Mouse (Mus musculus) right cerebral cortex, adult 18-20 months (tissue): ENCODE results near the gene Lypla2.
A peak's percentile ranks its signal among the peaks of the same experiment; 100 is the strongest.
"Not testable (repeated sequence)": the region's sequence is repeated elsewhere in the genome, so short reads cannot be mapped to it uniquely, and the experiment has no call there.

ENCODE experiments used
- DNase-seq: peaks from one replicate; pipeline ENCODE4 v3.0.0; 2022; ENCODE audit warnings: mixed read lengths

Gene Lypla2

DNA sequence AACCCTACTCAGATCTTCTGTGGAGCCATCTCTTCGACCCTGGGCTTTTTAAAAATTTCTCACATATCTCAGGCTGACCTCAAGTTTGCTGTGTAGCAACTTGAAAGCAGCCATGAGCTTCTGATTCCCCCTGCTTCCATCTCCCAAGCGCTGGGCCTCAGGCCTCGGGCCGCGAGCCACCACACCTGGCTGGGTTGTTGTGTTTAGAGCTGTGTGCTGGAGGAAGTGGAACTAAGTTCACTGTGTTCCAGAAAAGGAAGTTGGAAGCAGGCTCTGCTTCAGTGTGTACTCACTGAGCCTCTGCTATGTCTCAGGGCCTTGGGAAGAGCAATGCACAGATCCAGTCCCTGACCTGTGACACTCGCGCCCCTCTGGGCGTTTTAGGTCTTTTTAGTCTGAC is 24.3 kb downstream of the Lypla2 start:
- no peak for DNase-seq

DNA sequence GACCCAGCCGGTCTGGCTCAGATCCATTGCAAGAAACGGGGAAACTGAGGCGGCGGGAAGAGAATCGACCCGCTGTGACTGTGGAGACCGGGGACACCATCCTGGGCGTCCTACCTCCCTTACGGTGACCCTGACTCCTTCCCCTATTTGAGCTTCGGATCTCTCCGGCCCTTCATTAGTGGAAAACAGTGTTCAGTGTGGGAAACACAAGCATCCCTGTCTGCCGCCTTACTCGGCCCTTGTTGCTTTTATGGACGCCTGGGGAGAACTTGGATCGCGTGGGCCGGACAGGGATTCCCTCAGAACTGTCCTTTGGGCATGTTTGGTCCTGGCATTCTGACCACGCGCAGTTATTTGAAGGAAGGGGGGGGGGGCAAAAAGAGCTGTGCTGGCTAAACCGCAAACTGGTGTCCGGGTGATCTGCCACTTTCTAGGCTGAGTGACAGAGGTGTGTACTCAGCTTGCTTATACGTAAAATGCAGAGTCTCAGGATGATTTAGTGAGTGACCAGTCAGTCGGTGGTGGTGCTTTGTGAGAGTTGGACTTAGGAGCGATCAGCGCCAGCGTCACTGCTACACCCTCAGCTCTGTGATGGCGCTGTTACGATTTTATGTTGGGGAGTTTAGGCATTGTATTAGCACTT is 25.6 kb downstream of the Lypla2 start:
- DNase-seq: peak; percentile 38

DNA sequence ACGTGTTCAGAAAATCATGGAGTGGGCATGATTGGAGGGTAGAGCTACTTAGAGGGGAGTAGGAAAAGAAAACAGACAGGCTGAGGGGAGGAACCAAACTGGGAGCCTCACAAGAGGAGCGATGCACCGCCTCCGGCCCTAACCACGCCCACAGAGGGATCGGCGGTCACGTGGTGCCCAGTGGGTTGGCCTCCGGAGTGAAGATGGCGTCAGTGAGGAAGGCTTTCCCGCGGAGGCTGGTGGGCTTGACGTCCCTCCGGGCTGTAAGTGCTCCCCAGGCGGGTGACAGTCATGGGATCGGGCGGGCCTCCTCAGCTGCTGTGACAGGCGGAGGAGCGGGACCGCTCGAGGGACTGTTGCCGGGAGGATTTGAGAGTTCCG is 26.2 kb downstream of the Lypla2 start, which contains the start of gene Hmgcl:
Gene Hmgcl, plus strand, starts transcription at position 171 of the 381 bp plus-strand sequence.
- peak; percentile 96 for DNase-seq

DNA sequence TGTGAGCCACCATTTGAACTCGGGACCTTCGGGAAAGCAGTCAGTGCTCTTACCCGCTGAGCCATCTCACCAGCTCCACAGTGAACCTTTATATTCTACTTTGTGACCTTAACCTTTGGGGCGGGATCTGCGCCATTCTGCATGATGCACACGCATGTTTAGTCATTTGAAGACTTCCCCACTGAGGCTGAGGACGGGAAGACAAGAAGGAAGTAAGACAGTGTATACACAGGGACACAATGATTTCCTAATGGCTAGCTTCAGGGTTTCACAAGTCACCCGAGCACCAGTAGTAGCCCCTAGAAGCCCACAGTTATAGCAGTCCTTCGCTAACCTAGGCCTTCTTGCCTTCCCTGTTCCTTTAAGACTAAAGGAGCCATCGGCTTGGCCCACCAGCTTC is 26.7 kb downstream of the Lypla2 start:
- no peak for DNase-seq

DNA sequence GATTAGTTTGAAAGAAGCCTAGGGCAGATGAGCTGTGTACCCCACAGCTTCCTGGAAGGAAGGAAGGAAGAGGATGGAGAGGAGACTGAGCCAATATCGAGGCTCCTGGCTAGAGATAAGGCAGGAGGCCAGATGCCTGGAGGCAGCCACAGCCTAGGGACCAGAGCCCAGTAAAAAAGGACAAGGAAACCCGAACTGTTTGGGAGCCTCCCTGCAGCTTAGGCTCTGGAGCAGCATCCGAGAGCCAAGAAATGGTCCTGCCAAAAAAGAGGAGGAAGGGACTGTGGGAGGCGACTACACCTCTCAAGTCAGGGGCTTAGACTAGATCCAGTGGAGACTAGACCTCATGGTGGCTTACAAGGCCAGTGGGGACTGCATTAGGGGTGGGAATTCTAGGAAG is 29.0 kb downstream of the Lypla2 start:
- no peak for DNase-seq

DNA sequence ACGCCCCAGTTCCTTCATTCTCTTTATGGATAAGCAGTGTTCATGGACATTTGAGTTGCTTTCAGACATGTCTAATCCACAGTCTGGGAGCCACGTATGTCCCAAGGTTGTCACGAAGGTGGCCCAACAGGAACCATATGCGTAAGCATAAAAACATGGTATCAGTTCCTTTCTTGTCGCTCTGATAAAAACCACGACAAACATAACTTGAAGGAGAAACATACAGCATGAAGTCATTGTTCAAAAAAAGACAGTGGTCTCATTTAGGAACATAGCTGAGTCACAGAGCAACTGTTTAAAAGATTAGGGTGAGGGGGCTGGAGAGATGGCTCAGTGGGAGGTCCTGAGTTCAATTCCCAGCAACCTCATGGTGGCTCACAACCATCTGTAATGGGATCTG is 30.2 kb downstream of the Lypla2 start:
- no peak for DNase-seq

DNA sequence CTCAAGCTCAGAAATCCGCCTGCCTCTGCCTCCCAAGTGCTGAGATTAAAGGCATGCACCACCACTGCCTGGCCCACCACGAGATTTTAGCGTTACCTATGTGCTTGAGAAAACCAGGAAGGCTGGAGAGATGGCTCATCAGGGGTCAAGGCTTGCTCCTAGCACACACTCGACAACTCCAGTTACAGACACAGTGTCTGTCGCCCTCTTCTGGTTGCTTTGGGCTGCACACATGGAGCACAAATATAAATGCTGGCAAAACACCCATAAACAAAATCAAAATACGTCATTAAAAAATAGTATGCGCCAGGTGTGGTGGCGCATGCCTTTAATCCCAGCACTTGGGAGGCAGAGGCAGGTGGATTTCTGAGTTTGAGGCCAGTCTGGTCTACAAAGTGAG is 31.4 kb downstream of the Lypla2 start:
- not testable (repeated sequence) for DNase-seq

DNA sequence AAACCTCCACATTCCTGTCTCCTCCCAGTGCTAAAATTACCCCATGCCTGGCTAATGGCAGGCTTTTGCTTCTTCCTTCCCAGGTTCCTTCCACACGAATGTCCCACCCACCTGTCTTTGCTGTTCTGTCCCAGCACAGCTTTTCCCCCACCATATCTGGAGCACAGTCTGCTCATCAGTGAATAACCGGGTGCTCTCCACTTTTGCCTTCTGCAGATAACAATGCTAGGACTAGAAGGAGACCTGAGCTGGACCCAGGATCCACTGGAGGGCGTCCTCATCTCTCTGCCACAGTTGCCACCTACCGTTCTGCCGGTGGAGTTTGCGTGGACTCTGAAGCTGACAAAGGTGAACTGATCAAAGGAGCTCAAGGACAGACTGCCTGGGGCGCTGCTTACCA is 33.6 kb downstream of the Lypla2 start:
- DNase-seq: no peak

DNA sequence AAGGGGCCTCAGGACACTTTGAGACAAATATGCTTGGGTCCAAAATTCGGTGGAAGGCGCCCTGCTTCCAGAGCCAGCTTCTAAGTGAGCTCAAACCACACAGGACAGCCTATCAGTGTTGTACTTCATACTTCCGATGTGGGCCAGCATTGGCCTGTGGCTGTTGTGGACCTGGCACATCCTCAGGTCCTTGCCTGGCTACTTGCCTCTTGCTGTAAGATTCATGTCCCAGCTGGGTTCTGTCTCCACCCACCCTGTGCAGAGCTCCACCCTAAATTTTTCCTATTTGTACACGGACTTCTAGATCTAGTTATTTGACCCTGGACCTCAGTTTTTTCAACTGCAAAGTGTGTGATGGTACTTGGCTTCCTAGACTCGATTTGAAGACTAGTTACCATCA is 36.9 kb downstream of the Lypla2 start:
- no peak for DNase-seq

DNA sequence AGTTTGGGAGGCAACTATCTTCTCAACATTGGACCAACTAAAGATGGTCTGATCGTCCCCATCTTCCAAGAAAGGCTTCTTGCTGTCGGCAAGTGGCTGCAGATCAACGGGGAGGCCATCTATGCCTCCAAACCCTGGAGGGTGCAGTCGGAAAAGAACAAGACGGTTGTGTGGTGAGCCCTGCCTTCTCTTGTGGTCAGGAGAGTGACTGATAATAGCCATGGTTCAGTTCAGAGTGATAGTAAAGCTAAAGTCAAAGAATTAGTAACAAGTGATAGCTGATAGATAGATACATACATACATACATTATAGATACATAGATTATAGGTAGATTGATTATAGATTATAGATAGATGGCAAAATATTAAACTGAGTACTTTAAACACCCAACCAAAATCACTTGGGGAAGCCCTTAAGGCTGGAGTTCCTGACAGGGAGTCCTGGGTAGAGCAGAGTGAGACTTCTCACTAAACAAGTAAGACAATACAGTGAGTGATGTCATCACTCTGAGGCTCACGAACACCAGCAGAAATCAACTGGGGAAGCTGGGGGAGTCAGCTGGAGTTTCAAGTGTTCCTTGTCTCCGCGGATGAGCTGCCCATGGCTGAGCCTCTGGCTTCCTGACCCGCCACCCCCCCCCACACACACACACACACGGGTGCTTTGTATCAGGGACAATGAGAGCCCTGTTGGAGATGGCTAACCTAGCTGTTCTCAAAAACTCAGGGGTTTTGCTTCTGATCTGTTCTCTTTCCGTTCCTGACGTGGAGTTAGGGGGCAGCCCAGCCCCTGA is 37.5 kb downstream of the Lypla2 start:
- no peak for DNase-seq

DNA sequence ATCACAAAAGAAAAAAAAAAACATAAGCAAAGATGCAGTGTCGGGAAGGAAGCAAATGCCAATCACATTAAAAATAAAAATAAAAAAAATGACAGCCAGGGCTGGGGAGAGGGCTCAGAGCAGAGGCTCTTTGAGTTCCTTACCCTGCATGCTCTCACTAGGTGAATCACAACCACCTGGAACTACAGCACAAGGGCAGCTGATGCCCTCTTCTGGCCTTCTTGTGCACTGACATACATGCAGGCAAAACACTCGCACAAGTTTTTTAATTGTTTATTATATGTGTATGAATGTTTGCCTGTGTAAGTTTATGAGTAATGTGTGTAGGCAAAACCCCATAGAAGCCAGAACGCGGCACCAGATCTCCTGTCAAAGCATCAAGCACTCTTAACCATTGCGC is 40.6 kb downstream of the Lypla2 start:
- no peak for DNase-seq

DNA sequence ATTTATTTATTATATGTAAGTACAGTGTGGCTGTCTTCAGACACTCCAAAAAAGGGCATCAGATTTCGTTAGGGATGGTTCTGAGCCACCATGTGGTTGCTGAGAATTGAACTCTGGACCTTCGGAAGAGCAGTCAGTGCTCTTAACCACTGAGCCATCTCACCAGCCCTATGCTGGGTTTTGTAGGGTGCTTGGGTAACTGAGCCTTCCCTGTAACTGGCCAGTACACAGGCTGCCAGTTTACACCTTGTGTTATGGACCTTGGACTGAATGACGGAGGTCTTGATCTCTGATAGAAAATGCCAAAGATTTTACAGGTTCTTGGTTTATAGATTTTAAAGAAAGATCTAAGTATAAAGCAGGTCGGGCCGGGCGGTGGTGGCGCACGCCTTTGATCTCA is 42.2 kb downstream of the Lypla2 start:
- no peak for DNase-seq

DNA sequence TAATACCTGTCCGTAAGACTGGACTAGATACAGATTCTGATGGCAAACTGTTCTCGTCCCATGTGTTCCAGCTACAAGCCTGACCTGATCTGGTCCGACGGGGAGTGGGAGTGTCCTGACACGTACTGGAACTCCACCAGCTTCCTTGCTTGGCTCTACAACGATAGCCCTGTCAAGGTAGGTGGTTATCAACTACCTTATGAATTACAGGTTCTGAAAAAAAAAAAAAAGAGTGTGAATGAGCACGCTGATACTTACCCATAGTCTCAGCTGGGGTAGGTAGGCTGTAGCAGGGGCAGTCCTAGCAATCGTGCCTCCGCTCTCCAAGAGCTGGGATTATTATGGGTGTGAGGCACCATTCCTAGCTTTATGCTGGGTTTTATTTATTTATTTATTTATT is 42.6 kb downstream of the Lypla2 start:
- no peak for DNase-seq

DNA sequence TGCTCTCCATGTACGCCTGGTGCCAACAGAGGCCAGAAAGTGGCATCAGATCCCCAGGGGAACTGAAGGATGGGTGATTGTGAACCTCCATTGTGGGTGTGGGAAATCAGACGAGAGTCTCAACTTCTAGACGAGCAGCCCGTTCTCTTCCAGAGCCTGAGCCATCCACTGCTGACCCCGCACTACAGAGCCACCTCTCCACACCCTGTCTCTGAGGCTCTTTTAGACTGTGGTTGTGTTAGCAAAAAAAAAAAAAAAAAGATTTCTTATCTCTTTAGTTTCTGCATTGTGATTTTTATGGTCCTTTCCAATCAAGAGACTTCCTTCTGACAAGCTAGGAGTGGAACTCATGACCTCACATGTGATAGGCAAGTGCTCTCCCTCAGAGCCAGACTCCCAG is 43.0 kb downstream of the Lypla2 start:
- no peak for DNase-seq

DNA sequence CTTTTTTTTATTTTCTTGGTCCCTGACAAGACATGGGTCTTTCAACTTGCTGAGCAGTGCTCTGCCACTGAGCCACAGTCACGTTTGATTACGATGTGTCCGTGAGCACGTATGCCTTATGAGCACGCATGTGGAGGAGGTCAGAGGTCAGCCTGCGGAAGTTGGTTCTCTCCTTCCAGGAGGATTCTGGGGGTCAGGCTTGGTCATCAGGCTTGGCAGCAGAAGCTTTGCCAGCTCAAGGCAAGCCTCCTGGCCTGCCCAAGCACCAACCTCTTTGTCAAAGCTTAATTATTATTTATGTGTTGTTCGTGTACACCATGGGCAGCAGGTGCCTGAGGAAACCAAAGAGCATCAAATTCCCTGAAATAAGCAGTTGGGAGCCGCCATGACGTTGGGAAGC is 44.0 kb downstream of the Lypla2 start:
- DNase-seq: no peak

DNA sequence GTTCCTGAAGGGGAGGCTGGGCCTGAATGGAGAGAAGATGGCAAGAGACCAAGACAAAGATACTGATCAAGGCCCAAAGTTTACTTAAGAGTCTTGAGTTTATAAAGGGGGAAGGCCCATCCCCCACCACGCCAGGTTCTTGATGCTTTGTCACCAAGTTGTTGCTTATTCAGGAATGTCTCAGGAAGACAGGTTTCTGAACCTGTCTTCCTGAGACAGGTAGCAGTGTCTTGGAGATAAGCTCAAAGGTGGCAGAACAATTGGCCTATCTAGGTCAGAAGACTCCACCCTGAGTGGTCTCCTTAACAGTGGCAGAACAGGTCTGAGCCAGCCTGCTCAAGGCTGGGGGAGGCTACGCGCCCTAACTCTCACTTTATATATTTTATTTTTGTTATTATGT is 45.6 kb downstream of the Lypla2 start:
- no peak for DNase-seq

DNA sequence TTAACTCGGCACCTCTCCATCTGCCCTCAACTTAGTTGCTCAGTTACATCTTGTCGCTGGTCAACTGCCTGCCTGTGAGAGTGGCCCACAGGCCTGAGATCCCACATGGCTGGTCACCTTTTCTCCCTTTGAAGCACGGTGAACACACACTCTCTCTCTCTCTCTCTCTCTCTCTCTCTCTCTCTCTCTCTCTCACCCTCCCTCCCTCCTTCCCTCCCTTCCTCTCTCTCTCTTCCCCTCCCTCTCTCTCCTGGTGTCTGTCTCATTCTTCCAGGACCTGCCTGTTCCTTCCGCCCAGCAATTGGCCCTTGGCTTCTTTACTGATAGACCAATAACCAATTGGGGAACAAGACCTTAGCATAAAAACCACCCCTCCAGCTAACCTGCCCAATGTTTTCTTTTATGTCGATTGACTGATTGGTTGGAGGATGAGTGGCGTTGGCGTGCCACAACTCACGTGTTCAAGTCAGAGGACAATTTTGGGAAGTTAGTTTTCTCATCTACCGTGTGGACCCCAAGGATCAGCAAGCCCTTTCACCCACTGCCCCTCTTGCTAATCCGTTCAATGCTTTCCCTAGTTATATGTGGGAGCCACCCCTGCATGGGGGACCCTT is 46.1 kb downstream of the Lypla2 start:
- no peak for DNase-seq

DNA sequence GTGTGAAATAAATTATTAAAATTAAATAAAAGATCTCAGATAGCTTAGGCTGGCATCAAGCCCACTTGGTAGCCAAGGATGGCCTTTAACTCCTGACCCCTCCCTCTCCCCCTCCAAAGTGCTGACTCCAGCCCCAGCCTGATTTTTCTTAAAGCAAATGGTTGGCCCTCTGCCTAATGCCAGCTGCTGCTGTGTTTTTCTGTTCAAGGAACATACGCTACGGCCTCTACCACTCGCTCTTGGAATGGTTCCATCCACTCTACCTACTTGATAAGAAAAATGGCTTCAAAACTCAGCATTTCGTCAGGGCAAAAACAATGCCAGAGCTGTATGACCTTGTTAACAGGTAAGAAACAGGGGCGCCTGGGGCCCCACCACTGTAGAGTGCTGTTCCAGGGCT is 47.1 kb downstream of the Lypla2 start:
- no peak for DNase-seq

DNA sequence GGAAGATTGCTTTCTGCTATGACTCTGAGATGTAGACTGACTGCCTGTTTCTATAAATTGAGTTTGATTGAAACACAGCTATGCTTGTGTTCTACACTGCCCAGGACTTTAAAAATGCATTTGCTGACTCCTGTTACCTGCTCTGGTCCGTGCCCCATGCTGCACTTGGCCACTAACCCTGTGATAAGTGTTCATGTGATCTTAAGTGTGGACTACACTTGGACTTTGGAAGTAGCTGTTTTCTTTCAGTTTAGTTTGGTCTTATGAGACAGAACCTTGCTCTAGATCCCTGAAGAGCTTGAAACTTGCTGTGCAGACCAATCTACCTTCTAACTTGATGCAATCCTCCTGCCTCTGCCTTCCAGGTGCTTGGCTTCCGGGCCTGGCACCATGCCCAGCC is 48.0 kb downstream of the Lypla2 start:
- no peak for DNase-seq

DNA sequence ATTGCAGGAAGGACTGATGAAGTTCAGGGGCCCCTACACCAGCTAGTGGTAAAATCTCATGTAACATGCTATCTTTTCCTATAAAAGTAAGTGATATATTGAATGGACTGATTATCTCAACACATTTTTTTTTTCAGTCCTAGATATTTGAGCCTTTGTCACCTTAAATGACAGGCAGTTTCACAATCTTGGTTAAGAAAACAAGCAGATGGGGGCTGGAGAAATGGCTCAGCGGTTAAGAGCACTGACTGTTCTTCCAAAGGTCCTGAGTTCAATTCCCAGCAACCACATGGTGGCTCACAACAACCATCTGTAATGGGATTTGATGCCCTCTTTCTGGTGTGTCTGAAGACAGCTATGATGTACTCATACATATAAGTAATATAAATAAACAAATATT is 50.2 kb downstream of the Lypla2 start:
- no peak for DNase-seq

DNA sequence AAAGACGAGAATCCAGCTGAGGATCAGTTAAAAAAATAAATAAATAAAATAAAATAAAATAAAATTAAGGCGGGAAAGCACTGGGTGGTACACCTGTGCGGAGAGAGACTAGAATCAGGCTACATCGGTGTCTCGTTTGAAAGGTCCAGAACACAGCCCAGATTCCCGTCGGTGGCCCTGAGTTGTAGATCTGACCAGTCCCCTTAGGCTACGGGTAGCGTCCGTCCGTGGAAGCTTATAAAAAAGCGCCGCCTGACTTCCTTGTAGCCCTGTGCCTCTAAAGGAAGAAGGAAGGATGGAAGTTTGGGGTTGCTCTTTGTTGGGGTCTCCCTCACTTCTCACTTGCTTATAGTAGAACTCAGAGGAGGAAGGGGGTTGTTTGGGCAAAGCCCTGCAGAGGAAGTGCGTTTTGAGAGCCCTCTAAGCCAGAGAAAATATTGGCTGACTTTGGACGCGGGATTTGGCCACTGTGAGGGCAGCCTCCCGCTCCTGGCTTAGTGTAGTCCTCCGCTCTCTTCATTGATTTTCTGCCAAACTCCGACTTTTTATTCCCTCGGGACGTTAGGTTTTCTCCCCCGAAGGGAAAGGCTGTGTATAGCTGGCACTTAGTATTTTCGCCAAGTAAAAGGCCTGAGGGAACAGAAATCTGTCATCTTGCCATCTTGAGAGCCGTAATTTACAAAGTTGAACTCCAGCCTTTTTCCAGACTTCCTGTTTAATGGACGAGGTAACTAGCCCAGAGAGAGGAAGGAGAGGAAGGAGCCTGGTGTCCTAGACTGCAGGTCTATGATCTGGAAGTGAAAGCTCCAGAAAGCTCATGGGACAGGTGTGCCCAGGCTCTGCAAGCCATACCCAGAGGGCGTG is 50.9 kb downstream of the Lypla2 start:
- no peak for DNase-seq

DNA sequence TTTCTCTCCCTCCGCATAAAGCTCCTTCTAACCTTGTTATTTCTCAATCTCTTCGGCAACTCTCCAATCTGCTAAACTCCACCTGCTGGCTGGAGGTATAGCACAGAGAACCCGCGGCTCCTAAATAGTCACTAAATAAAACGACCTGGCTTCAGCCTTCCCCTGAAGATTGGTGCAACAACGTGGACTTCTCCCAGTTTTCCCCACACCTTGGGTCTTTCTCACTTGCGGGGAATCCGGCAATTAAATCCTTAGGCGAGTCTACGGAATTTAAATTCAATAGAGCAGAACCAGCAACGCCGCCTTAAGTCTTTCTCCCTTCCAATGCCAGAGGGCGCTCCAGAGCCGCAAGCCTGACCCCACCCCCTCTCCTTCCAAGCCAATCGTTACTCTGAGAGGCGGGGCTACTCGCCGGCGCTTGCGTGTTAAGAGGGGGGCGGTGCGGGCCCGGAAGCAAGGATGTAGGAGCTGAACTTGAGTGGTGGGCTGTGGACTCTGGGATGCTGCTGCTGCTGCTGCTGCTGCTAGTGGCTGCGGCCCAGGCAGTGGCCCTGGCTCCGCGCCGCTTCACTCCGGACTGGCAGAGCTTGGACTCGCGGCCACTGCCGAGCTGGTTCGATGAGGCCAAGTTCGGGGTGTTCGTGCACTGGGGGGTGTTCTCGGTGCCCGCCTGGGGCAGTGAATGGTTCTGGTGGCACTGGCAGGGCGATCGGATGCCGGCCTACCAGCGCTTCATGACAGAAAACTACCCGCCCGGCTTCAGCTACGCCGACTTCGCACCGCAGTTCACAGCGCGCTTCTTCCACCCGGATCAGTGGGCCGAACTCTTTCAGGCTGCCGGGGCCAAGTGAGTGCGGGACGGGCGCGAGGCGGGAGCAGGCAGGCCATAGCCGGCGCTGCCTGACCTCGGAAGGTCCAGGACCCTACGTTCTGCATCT is 51.9 kb downstream of the Lypla2 start, which contains the start of gene Fuca1:
Gene Fuca1, plus strand, starts transcription at position 432 of the 938 bp plus-strand sequence.
- DNase-seq: peak; percentile 95
